In the genomic region with DNA sequence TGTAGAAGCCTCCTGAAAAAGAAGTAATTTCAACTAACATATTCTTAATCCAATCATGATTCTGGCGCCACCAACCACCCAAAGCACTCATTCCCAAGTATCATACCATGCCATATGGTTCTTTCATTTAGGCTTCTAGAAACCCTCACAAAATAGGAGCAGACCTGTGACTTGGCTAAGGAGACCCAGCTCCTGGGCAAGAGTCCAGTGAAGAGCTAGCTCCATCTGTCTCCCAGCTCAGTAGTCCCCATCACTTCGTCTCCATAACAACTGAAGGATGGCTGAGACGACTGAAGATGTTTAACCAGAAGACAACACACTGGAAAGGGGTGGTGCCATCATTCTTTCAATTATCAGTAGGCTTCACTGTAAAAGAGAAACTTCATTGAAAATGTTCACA, we compare ENCODE assay signal across 11 mouse cellular contexts. TPM values are rescaled to one million over a fixed set of nuclear protein-coding genes. Genes with fewer than 3 reads are reported as not detected.
DNase-seq lines count a peak whose midpoint lies in the region; ATAC-seq lines count a peak whose summit lies in the region.
"Had no signal": no experiment of that assay in that cellular context is flagged by ENCODE, and none has a peak within 500 bp of the region (broad histone marks: within the 10 kb centered on the region; RNA-seq: fewer than 3 reads in every experiment).

No protein-coding gene starts in this region.

- no peaks in the 10 kb centered on the region for H3K9me3 ChIP-seq in hindbrain, embryonic 16.5 days (ENCODE audit: control insufficient read depth, low read length)
- no peaks in the 10 kb centered on the region for H3K9me3 ChIP-seq in hindbrain, embryonic 10.5 days
- H3K9me3 ChIP-seq: limb, embryonic 13.5 days had no signal

- 60% methylated on average over 3 of the region's 3 CpGs for WGBS in hindbrain, embryonic 16.5 days
- WGBS in hindbrain, embryonic 10.5 days: 85% methylated on average over 3 of the region's 3 CpGs

- no peak overlapping the region for H3K4me2 ChIP-seq in hindbrain, embryonic 16.5 days (ENCODE audit: low read length)
- H3K4me2 ChIP-seq: limb, embryonic 13.5 days had no signal

- H3K9ac ChIP-seq in hindbrain, embryonic 16.5 days (ENCODE audit: low read depth, low read length): no peak overlapping the region
- H3K9ac ChIP-seq: limb, embryonic 13.5 days had no signal

- 0 out of 2 replicates have a peak, but pooled peaks have one; percentile 46 for ATAC-seq in hindbrain, embryonic 16.5 days
- no peak for ATAC-seq in erythroblast, adult 5-6 weeks (replicated peaks; ENCODE audit: low FRiP score, poor library complexity, severe bottlenecking)

- no peaks in the 10 kb centered on the region for H3K36me3 ChIP-seq in hindbrain, embryonic 16.5 days (ENCODE audit: control insufficient read depth, insufficient read depth, low read length)
- H3K36me3 ChIP-seq in hindbrain, embryonic 10.5 days: no peaks in the 10 kb centered on the region
- H3K36me3 ChIP-seq: limb, embryonic 13.5 days had no signal

- no peak overlapping the region for H3K27ac ChIP-seq in hindbrain, embryonic 16.5 days (ENCODE audit: low read depth, low read length)
- no peak overlapping the region for H3K27ac ChIP-seq in hindbrain, embryonic 10.5 days
- H3K27ac ChIP-seq: limb, embryonic 13.5 days had no signal

- H3K4me3 ChIP-seq in hindbrain, embryonic 16.5 days (ENCODE audit: low read length): no peak overlapping the region
- H3K4me3 ChIP-seq in hindbrain, embryonic 10.5 days: no peak overlapping the region
- H3K4me3 ChIP-seq: limb, embryonic 13.5 days had no signal

- no peak for DNase-seq in hindbrain, embryonic 10.5 days (ENCODE audit: low spot score)
- DNase-seq in cerebellum, postnatal 25 days: peak; percentile 86 to 91
- peak; percentile 23 to 26 for DNase-seq in layer of hippocampus, postnatal 36 days
- peak; percentile 46 for DNase-seq in right cerebral cortex, postnatal 25 days
- DNase-seq in kidney, postnatal 14 days: no peak
- DNase-seq in adrenal gland, postnatal 25 days: no peak
- DNase-seq: adrenal gland, postnatal 10 days; kidney, adult 11 months had no signal

- no peaks in the 10 kb centered on the region for H3K27me3 ChIP-seq in hindbrain, embryonic 16.5 days (replicated peaks; ENCODE audit: control insufficient read depth, insufficient read depth, low read length)
- no peaks in the 10 kb centered on the region for H3K27me3 ChIP-seq in hindbrain, embryonic 10.5 days (ENCODE audit: insufficient read depth, poor library complexity, severe bottlenecking)
- H3K27me3 ChIP-seq: limb, embryonic 13.5 days had no signal

- H3K4me1 ChIP-seq in hindbrain, embryonic 16.5 days (ENCODE audit: control insufficient read depth, insufficient read depth, low read depth, low read length): no peaks in the 10 kb centered on the region; the same call in 1 of the 2 replicates
- peaks cover 14% of the 10 kb centered on the region for H3K4me1 ChIP-seq in hindbrain, embryonic 10.5 days (replicated peaks)
- H3K4me1 ChIP-seq: limb, embryonic 13.5 days had no signal

RNA-seq across cellular contexts. Expression of a gene that starts 9.7 kb away (rescaled TPM):
- polyA plus RNA-seq in hindbrain, embryonic 16.5 days (2015; fragmentation: Nextera tagmentation; extraction: Ambion mirVana): 36.3 and 37.0 TPM in 2 replicates
- polyA plus RNA-seq in hindbrain, embryonic 10.5 days (2016; fragmentation: Nextera tagmentation; extraction: Ambion mirVana): 32.1 and 35.2 TPM in 2 replicates
- total RNA-seq in layer of hippocampus, postnatal 36 days (2021): 10 to 100 TPM; 21.4 to 23.4 TPM
- 11.7 and 21.1 TPM in 2 replicates for total RNA-seq in erythroblast, adult 5-6 weeks (2015; ENCODE audit: low replicate concordance)
- total RNA-seq in erythroblast, adult 5-6 weeks (2017; ENCODE audit: low replicate concordance): 6.0 and 10.0 TPM in 2 replicates
- 8.2 and 9.7 TPM in 2 replicates for total RNA-seq in adrenal gland, postnatal 25 days (2021)

Comparison
In these comparisons a context has a peak if more than half of its experiments do, and no peak if none do; other contexts are left out.
1. DNase-seq: peak in cerebellum, postnatal 25 days (2 of 2), layer of hippocampus, postnatal 36 days (2 of 2) and right cerebral cortex, postnatal 25 days (single experiment); none in hindbrain, embryonic 10.5 days (single experiment), kidney, postnatal 14 days (single experiment) and adrenal gland, postnatal 25 days (single experiment).